Mouse (Mus musculus) lung, postnatal 0 days (tissue): ENCODE measurements around the gene Atp4b.

ENCODE experiments used
- CTCF ChIP-seq: IDR thresholded peaks from 2 replicates; pipeline ENCODE4 v1.5.1; 2016; ENCODE audit warnings: antibody characterized with exemption, mild to moderate bottlenecking
- EP300 ChIP-seq: IDR thresholded peaks from 2 replicates; pipeline ENCODE4 v1.6.1; 2016; ENCODE audit warnings: antibody characterized with exemption, mild to moderate bottlenecking, control low read depth

DNA sequence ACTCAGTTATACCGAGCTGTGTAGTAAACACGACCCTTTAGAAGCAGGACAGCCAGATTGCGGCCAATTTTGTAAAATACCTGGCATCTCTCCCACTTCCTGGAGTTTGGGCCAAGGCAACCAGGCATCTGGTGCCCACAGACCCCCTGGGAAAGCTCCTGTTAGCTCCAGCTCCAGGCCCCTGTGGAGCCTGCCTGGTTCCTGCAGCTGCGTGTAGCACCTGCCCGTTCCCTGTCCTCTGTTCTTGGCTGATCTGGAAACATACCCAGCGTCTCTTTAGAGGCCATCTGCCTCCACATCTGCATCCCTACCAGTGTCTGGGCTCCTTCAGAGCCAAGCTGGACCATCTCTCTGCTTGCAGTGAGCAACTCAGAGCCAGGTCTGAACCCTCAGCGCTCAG is 33.8 kb upstream of the Atp4b start:
- TF ChIP-seq EP300: no peak
- no peak for TF ChIP-seq CTCF
